Mouse (Mus musculus): ENCODE measurements around the gene Krt79. TPM values are rescaled to one million over a fixed set of nuclear protein-coding genes. Genes with fewer than 3 reads are reported as not detected.

Krt79 gene
- polyA plus RNA-seq, 1 experiment: not detected

DNA sequence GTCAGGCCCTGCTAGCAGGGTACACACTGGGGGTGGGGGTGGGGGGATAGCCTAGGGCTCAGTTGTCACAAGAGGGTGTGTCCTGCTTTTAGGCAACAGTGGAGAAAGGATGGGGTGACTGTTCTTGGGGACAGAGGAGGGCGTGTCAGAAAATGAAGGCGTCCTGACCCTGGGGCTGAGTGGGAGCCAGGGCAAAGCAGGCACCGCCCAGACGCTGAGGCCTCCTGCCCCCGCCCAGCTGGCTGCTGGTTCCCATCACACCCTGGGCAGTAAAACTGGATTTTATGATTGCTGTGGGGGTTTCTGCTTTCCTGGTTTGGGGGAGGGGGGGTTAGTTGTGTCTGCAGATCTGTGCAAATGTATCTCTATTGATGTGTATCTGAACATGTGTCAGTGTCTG lies 35.9 kb upstream of the Krt79 start:
- no peak for TF ChIP-seq CTCF (IDR thresholded peaks at IDR 0.05; ENCODE audit: borderline replicate concordance, insufficient read depth, low read length)
- TF ChIP-seq POLR2A (IDR thresholded peaks at IDR 0.05; ENCODE audit: low read depth, low read length): no peak
- Histone ChIP-seq H3K27ac (ENCODE audit: insufficient read depth, low read length) (peak overlapping the region; percentile 86), H3K4me1 (ENCODE audit: control insufficient read depth, insufficient read depth, low read length) (peaks cover 19% of the 10 kb centered on the region)

DNA sequence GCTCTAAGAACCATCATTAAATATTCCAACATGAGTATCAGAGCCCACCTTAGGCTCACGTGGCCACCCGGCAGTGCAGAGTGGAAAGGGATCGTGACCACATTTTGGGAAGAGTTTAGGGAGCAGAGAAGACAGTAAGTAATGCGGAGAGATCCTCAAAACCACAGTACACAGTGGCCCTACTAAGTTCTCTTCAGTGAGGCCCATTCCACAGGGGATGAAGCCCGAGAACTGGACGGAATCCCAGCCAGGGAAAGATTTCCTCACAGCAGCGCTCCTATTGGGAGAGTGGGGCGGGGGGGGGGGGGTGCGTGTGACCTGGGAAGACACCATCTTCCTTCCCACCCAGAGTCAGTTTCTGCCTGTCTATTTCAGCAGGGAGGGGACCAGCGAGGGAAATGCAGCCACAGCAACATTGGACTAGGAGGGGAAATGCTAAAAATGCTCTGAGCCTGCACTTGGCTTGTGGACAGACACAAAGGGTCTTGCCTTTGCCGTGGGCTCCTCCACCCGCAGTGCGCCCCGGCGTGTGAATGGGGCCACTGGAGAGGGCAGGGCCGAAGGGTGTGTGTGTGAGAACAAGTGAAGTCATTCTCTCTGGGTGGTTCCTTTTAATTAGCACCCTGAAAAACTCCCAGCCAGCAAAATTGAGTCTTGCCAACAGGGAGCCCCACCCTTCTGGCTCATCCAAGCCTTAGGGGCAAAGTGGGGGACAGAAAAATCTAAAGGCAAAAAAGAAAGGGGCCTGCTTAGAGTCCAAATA lies 34.1 kb upstream of the Krt79 start:
- H3K27ac ChIP-seq (ENCODE audit: insufficient read depth, low read length): peak overlapping the region; percentile 5; the same call in 1 of the 2 replicates
- peaks cover 19% of the 10 kb centered on the region for H3K4me1 ChIP-seq (ENCODE audit: control insufficient read depth, insufficient read depth, low read length)

More for the DNA sequence above, 35.9 kb upstream of the Krt79 start:
- no peak overlapping the region for H3K4me3 ChIP-seq (ENCODE audit: insufficient read depth, low read length)

DNA sequence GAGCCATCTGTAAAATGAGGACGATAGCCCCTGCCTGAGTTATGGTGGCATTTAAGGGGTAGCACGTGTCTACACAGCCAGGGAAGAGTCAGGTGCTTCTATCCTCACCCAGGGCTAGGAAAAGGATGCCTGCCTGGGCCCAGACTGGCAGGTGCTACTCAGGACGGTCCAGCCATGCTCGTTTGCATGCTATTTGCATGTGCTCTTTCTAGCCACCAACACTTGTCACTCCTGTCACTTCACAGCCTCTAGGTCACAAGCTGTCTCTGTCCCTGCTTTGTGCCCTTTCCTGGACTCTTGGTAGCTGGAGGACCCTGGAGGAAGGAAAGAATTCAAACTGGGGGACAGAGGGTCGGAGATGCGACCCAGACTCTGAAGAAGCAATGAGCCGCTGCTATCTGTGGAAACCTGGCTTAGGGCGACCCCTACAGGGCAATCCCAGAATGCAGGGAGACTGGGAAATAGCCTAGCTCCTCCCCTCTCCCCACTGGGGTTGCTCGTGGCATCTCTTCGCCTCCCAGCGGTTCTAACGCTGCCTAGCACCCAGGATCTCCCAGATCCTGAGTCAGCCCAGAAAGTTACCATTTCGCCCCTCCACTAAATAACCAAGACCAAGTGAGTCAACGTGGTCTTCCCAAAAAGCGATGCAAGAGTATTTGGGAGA lies 33.4 kb upstream of the Krt79 start:
- TF ChIP-seq CTCF (IDR thresholded peaks at IDR 0.05; ENCODE audit: borderline replicate concordance, insufficient read depth, low read length): peak; percentile 75
- TF ChIP-seq POLR2A (IDR thresholded peaks at IDR 0.05; ENCODE audit: low read depth, low read length): no peak
- Histone ChIP-seq H3K4me1 (ENCODE audit: control insufficient read depth, insufficient read depth, low read length) (peaks cover 19% of the 10 kb centered on the region), H3K27ac (ENCODE audit: insufficient read depth, low read length) (0 out of 2 replicates have a peak overlapping the region, but pooled peaks have one; percentile 5)

More for the DNA sequence above, 34.1 kb upstream of the Krt79 start:
- TF ChIP-seq POLR2A (IDR thresholded peaks at IDR 0.05; ENCODE audit: low read depth, low read length): no peak
- no peak for TF ChIP-seq CTCF (IDR thresholded peaks at IDR 0.05; ENCODE audit: borderline replicate concordance, insufficient read depth, low read length)
- H3K4me3 ChIP-seq (ENCODE audit: insufficient read depth, low read length): no peak overlapping the region

DNA sequence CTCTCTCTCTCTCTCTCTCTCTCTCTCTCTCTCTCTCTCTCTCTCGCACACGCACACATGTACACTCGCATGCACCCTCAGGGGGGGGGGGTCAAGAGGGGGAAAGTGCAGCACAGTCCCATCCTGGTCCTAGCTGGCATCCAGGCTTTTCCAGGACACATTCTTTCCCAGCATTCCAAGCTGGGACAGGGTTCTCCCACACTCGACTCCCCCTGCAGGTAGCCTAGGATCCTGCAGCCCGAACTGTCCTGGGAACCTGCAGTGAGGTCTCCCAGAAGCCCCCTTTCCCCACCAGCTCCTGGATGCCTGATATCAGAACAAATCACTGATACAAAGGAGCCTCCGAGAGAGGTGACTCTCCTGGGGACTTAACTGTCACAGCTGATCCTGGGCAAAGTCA lies 30.4 kb upstream of the Krt79 start:
- TF ChIP-seq POLR2A (IDR thresholded peaks at IDR 0.05; ENCODE audit: low read depth, low read length) (no peak), CTCF (IDR thresholded peaks at IDR 0.05; ENCODE audit: borderline replicate concordance, insufficient read depth, low read length) (peak; percentile 71)
- no peak overlapping the region for H3K27ac ChIP-seq (ENCODE audit: insufficient read depth, low read length)
- H3K4me3 ChIP-seq (ENCODE audit: insufficient read depth, low read length): no peak overlapping the region
- no peaks in the 10 kb centered on the region for H3K4me1 ChIP-seq (ENCODE audit: control insufficient read depth, insufficient read depth, low read length)

More for the DNA sequence above, 33.4 kb upstream of the Krt79 start:
- no peak overlapping the region for H3K4me3 ChIP-seq (ENCODE audit: insufficient read depth, low read length)

DNA sequence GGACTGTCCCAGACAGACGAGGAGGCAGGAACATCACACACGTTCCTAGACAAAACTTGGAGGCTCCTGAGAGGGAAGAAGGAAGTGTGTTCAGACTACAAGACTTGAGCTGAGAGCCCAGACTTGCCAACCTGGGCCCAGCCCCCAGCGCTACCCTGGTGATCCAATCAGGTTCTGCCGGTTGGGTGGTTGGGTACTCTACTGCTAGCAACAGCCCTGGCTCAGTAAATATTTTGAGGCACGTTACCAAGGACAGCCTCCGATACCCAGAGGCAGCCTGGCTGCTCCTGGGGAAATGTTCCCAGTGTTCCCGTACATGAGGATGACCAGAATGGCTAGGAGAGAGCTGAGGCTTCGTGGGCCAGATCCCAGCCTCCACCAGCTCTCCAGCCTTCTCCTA lies 26.7 kb upstream of the Krt79 start:
- no peak overlapping the region for H3K4me3 ChIP-seq (ENCODE audit: insufficient read depth, low read length)
- no peak overlapping the region for H3K27ac ChIP-seq (ENCODE audit: insufficient read depth, low read length)
- H3K4me1 ChIP-seq (ENCODE audit: control insufficient read depth, insufficient read depth, low read length): no peaks in the 10 kb centered on the region
- no peak for TF ChIP-seq POLR2A (IDR thresholded peaks at IDR 0.05; ENCODE audit: low read depth, low read length)

DNA sequence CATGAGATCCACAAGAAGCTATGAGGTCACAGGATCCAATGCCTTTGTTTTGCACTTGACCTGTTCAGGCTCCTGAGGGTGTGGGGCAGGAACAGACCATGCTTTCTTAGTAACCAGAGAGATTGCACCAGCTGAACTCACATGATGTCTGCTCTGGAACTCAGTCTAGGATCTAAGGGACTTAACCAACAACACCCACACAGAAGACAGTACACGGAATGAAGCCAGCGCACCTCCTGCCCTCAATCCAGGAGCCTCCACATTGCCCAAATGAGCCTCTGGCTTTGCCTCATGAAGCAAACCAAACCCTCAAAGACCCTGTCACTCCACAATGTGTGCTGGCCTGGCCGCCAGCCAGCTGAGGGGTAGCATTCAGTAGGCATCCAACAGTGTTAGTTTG lies 18.8 kb upstream of the Krt79 start:
- no peak overlapping the region for H3K4me3 ChIP-seq (ENCODE audit: insufficient read depth, low read length)
- no peak overlapping the region for H3K27ac ChIP-seq (ENCODE audit: insufficient read depth, low read length)
- no peak for TF ChIP-seq POLR2A (IDR thresholded peaks at IDR 0.05; ENCODE audit: low read depth, low read length)
- no peak for TF ChIP-seq CTCF (IDR thresholded peaks at IDR 0.05; ENCODE audit: borderline replicate concordance, insufficient read depth, low read length)
- no peaks in the 10 kb centered on the region for H3K4me1 ChIP-seq (ENCODE audit: control insufficient read depth, insufficient read depth, low read length)

DNA sequence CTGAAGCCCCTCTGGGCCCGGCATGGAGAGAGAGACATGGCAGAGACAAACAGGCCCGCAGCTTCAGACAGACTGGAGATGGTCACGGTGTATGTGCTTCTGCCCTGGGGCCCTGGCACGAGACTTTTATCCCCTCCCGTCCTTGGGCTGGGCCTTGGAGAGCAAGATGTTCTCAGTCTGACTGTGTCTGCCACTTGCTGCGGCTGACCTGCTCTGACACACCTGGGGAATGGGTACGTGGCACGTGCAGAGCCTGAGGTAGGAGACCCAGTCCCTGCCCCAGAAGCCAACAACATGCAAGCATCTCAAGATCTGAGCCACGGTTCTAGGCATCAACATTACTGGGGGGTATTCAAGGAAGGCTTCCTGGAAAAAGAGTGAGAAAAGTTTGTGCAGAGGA lies 14.1 kb upstream of the Krt79 start, which contains the start of gene Krt78:
Gene Krt78 (minus strand): TSS at position 101 of the 400 bp plus-strand sequence.
- H3K4me3 ChIP-seq (ENCODE audit: insufficient read depth, low read length): no peak within 1 kb of the TSS
- H3K27ac ChIP-seq (ENCODE audit: insufficient read depth, low read length): no peak within 1 kb of the TSS
- H3K4me1 ChIP-seq (ENCODE audit: control insufficient read depth, insufficient read depth, low read length): no peaks in the 10 kb centered on the region
- TF ChIP-seq CTCF (IDR thresholded peaks at IDR 0.05; ENCODE audit: borderline replicate concordance, insufficient read depth, low read length): no peak
- no peak for TF ChIP-seq POLR2A (IDR thresholded peaks at IDR 0.05; ENCODE audit: low read depth, low read length)

DNA sequence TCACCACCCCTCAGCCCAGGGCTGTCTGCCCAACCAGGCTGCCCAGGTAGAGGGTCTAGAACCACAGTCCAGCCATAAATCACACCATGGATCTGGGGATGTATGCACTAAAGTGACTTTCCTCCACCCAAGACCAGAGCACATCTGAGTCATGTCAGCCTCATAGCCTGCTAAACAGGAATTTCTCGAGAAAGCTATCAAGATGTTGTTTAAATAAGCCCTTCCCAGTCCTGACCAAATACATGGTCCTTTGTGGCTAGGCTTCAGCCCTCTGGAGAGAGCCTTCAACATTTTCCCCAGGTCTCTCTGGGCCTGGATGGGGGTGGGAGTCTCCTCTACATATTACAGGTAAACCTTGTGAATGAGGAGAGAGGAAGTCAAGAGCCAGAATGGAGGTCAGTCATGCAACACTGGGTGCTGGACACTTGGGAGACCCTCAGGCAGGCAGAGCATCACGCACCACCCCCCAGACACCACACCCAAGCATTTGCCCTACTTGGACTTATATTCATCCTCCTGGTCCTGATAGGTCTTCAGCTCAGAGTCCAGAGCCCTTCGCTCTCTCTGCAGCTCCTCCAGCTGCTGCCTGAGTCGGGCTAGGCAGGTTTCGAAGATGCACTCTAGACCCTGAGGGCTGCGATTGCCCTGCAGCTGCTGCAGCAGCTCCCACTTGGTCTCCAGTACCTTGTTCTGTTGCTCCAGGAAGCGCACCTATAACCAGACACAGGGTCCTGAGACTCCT lies 12.8 kb upstream of the Krt79 start:
- no peaks in the 10 kb centered on the region for H3K4me1 ChIP-seq (ENCODE audit: control insufficient read depth, insufficient read depth, low read length)
- H3K4me3 ChIP-seq (ENCODE audit: insufficient read depth, low read length): no peak overlapping the region
- TF ChIP-seq CTCF (IDR thresholded peaks at IDR 0.05; ENCODE audit: borderline replicate concordance, insufficient read depth, low read length) (no peak), POLR2A (IDR thresholded peaks at IDR 0.05; ENCODE audit: low read depth, low read length) (no peak)
- H3K27ac ChIP-seq (ENCODE audit: insufficient read depth, low read length): no peak overlapping the region

DNA sequence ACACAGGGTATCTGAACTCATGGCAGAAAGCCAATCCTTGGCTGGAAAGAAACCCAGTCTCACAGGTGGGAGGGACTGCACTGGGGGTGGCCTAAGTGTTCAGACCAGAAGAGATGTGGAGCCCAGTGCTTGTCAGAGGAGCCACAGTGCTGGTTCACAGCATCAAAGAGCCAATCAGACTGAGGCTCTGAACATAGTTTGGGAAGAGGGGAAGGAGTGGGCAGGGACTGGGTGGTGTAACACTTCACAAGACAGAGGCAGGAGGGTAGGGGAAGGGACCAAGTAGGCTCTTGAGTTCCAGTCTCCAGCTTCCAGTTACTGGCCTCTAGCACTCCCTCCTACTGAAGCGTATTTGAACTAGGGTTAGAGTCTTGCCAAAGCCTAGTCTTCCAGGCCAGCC lies 5.3 kb upstream of the Krt79 start:
- Histone ChIP-seq H3K27ac (ENCODE audit: insufficient read depth, low read length) (no peak overlapping the region), H3K4me1 (ENCODE audit: control insufficient read depth, insufficient read depth, low read length) (peaks cover 8% of the 10 kb centered on the region), H3K4me3 (ENCODE audit: insufficient read depth, low read length) (no peak overlapping the region)
- TF ChIP-seq CTCF (IDR thresholded peaks at IDR 0.05; ENCODE audit: borderline replicate concordance, insufficient read depth, low read length): no peak
- TF ChIP-seq POLR2A (IDR thresholded peaks at IDR 0.05; ENCODE audit: low read depth, low read length): no peak

Measured in embryonic fibroblast, embryonic 13.5 days (primary cell).